Mouse (Mus musculus) kidney, adult 2 months (tissue): Measurements from ENCODE around the gene Cdh7. TPM values are rescaled to one million over a fixed set of nuclear protein-coding genes. Genes with fewer than 3 reads are reported as not detected.

ENCODE experiments used
- DNase-seq: peaks from one replicate; pipeline ENCODE4 v3.0.0; 2021
- H3K27ac ChIP-seq: fragments of 200-500 bp; 2 replicates; pipeline ENCODE4 v1.5.1; 2012; ENCODE audit warnings: low read depth, low read length, control low read depth, inconsistent platforms; ENCODE audit not compliant: insufficient read depth
- H3K27me3 ChIP-seq: fragments of 200-500 bp; replicated peaks from 2 replicates; pipeline ENCODE4 v1.6.1; 2012; ENCODE audit warnings: mild to moderate bottlenecking, moderate library complexity, low read length, inconsistent platforms; ENCODE audit not compliant: control insufficient read depth, insufficient read depth
- H3K36me3 ChIP-seq: fragments of 200-500 bp; 2 replicates; pipeline ENCODE4 v1.6.1; 2012; ENCODE audit warnings: mild to moderate bottlenecking, moderate library complexity, low read length, inconsistent platforms; ENCODE audit not compliant: control insufficient read depth, insufficient read depth
- H3K4me1 ChIP-seq: fragments of 200-500 bp; 2 replicates; pipeline ENCODE4 v1.6.1; 2011; ENCODE audit warnings: low read length; ENCODE audit not compliant: control insufficient read depth, insufficient read depth
- H3K4me3 ChIP-seq: fragments of 200-500 bp; 2 replicates; pipeline ENCODE4 v1.5.1; 2011; ENCODE audit warnings: mild to moderate bottlenecking, low read depth, low read length, control low read depth; ENCODE audit not compliant: insufficient read depth
- CTCF ChIP-seq: fragments of 200-500 bp; conservative IDR thresholded peaks from 2 replicates; pipeline ENCODE4 v1.5.1; 2011; ENCODE audit warnings: low read depth, mild to moderate bottlenecking, control low read depth, low read length, moderate library complexity, mixed read lengths; ENCODE audit not compliant: insufficient read depth, insufficient read length
- POLR2A ChIP-seq: fragments of 200-500 bp; IDR thresholded peaks from one replicate; pipeline ENCODE4 v1.6.1; 2011; ENCODE audit warnings: low read depth, low read length, control low read depth
- WGBS: fragments of 180-500 bp; shearing (Covaris S2); methylation state at CpG from one replicate; pipeline ENCODE4 v1.1.7; 2018; 5-methylcytosine and 5-hydroxymethylcytosine counted together
- polyA plus RNA-seq: library from polyadenylated mRNA; depleted of rRNA; stranded (reverse); fragments of >200 nt; gene quantifications from 2 replicates; pipeline ENCODE4 v1.2.3, GENCODE M21; 2012; rRNA removed

Cdh7 gene
- not detected in 2 replicates for polyA plus RNA-seq

- no peak within 1 kb of the TSS for H3K27ac ChIP-seq
- H3K27me3 ChIP-seq, result no peaks in the 10 kb centered on the region
- H3K36me3 ChIP-seq, result no peaks in the 10 kb centered on the region
- H3K4me1 ChIP-seq, result no peaks in the 10 kb centered on the region
- no peak for DNase-seq
- TF ChIP-seq POLR2A (no peak), CTCF (no peak)
- 3% methylated on average over 35 of the region's 35 CpGs for WGBS
- no peak within 1 kb of the TSS for H3K4me3 ChIP-seq
These were observed at the start of gene Cdh7 for GRCm38 (mm10) chr1:109982064-109982808. Gene Cdh7, plus strand, starts transcription at chr1:109982431.

GRCm38 (mm10) chr1:109932674-109933073 is 49.6 kb upstream of the Cdh7 start:
- WGBS, result 78% methylated on average over 3 of the region's 3 CpGs
- no peaks in the 10 kb centered on the region for H3K27me3 ChIP-seq
- no peak for DNase-seq
- TF ChIP-seq POLR2A, result no peak
- TF ChIP-seq CTCF, result no peak
- no peaks in the 10 kb centered on the region for H3K36me3 ChIP-seq
- H3K4me1 ChIP-seq, result no peaks in the 10 kb centered on the region
- no peak overlapping the region for H3K4me3 ChIP-seq
- H3K27ac ChIP-seq, result no peak overlapping the region

- Histone ChIP-seq H3K36me3 (no peaks in the 10 kb centered on the region), H3K4me1 (no peaks in the 10 kb centered on the region), H3K27ac (no peak overlapping the region), H3K4me3 (no peak overlapping the region), H3K27me3 (no peaks in the 10 kb centered on the region)
- TF ChIP-seq POLR2A (no peak), CTCF (no peak)
- DNase-seq, result no peak
- WGBS, result 63% methylated on average over 2 of the region's 2 CpGs
These were observed 33.7 kb upstream of the Cdh7 start for GRCm38 (mm10) chr1:109948571-109948970.

GRCm38 (mm10) chr1:109971721-109972425 is 10.4 kb upstream of the Cdh7 start:
- Histone ChIP-seq H3K27me3 (no peaks in the 10 kb centered on the region), H3K27ac (no peak overlapping the region), H3K4me3 (no peak overlapping the region), H3K4me1 (no peaks in the 10 kb centered on the region), H3K36me3 (no peaks in the 10 kb centered on the region)
- no peak for DNase-seq
- 73% methylated on average over 5 of the region's 5 CpGs for WGBS
- TF ChIP-seq POLR2A, result no peak
- no peak for TF ChIP-seq CTCF

GRCm38 (mm10) chr1:109972426-109973015 is 9.7 kb upstream of the Cdh7 start:
- Histone ChIP-seq H3K36me3 (no peaks in the 10 kb centered on the region), H3K27me3 (no peaks in the 10 kb centered on the region), H3K4me3 (no peak overlapping the region), H3K27ac (no peak overlapping the region), H3K4me1 (no peaks in the 10 kb centered on the region)
- no peak for DNase-seq
- no peak for TF ChIP-seq POLR2A
- TF ChIP-seq CTCF, result no peak
- 58% methylated on average over 4 of the region's 4 CpGs for WGBS

GRCm38 (mm10) chr1:109982809-109983536 is 742 bp downstream of the Cdh7 start:
- TF ChIP-seq POLR2A (no peak), CTCF (no peak)
- no peak overlapping the region for H3K4me3 ChIP-seq
- H3K27me3 ChIP-seq, result no peaks in the 10 kb centered on the region
- no peaks in the 10 kb centered on the region for H3K36me3 ChIP-seq
- DNase-seq, result no peak
- 2% methylated on average over 38 of the region's 38 CpGs for WGBS
- no peak overlapping the region for H3K27ac ChIP-seq
- H3K4me1 ChIP-seq, result no peaks in the 10 kb centered on the region

- Histone ChIP-seq H3K36me3 (no peaks in the 10 kb centered on the region), H3K4me3 (no peak overlapping the region), H3K27ac (no peak overlapping the region), H3K4me1 (no peaks in the 10 kb centered on the region), H3K27me3 (no peaks in the 10 kb centered on the region)
- 20% methylated on average over 6 of the region's 6 CpGs for WGBS
- TF ChIP-seq POLR2A (no peak), CTCF (no peak)
- DNase-seq, result no peak
These were observed 1.3 kb downstream of the Cdh7 start for GRCm38 (mm10) chr1:109983537-109983912.
